Mouse (Mus musculus) G1E (cell line): ENCODE measurements at regions not wholly inside any gene's neighbourhood (a gene's known extent, or its start where the extent isn't known, plus 50 kb on each side); places are given as distances from the start of the nearest gene placed in this dataset.

Experiments
- CTCF ChIP-seq: IDR thresholded peaks from 2 replicates; pipeline ENCODE4 v1.5.1; 2012; ENCODE audit warnings: low read depth, low read length, inconsistent platforms, mixed read lengths
- POLR2AphosphoS5 ChIP-seq: IDR thresholded peaks from 2 replicates; pipeline ENCODE4 v1.6.1; 2012; ENCODE audit warnings: low read depth, low read length, inconsistent platforms; ENCODE audit not compliant: insufficient replicate concordance
- TAL1 ChIP-seq: conservative IDR thresholded peaks from 2 replicates; pipeline ENCODE4 v1.6.1; 2012; ENCODE audit warnings: low read depth, low read length, inconsistent platforms, mixed read lengths

- TF ChIP-seq CTCF = no peak
- TF ChIP-seq TAL1 = peak; percentile 65
- TF ChIP-seq POLR2AphosphoS5 = no peak
Observed at GRCm38 (mm10) chr2:15163732-15164418, 109.0 kb upstream of the Nsun6 start.
